Mouse (Mus musculus): Measurements from ENCODE around the gene Kirrel.

Kirrel gene

DNA sequence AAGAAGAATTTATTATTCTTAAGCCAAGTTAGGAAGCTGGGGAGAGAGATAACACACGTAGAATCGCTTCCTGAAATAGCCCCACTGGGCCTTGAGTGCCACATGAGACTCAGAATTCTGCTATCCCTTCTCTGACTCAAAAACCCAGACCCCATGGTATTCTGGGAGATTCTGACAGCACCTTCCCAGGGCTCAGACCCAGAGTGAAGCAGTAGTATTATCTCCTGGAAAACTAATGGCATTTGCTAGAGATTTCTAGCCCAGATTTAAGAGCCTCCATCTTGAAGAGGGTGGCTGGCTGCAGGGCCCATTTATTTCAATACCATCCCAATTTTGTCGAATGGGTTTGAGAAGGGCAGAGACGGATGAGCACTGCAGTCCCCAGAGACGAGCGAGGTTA, 6.9 kb downstream of the Kirrel start:
- no peak for DNase-seq (ENCODE audit: low spot score in 2 of 2)

GRCm38 (mm10) chr3:87165291-87165881, 9.2 kb downstream of the Kirrel start:
- DNase-seq (ENCODE audit: low spot score in 2 of 2), result no peak

GRCm38 (mm10) chr3:87164099-87164815, 10.3 kb downstream of the Kirrel start:
- no peak for DNase-seq (ENCODE audit: low spot score in 2 of 2)

DNA sequence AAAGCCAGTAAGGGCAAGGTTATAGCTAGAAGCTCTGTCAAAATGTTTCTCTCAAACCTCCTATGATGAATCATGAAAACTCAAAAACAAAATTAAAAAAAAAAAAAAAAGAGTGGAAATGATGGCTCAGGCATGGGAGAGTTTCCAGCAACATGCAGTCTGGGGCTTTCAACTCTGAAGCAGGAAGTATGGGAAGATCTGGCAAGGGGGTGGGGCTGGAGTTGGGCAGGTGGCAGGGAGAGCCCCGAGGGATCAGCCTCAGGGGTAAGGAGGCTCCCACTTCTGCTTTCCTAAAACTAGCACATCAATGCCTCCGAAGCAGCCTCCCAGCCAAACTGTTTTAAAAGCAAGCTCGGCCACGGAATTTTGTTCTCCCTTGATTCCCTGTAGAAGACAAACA, 11.4 kb downstream of the Kirrel start:
- DNase-seq (ENCODE audit: low spot score in 2 of 2), result no peak

DNA sequence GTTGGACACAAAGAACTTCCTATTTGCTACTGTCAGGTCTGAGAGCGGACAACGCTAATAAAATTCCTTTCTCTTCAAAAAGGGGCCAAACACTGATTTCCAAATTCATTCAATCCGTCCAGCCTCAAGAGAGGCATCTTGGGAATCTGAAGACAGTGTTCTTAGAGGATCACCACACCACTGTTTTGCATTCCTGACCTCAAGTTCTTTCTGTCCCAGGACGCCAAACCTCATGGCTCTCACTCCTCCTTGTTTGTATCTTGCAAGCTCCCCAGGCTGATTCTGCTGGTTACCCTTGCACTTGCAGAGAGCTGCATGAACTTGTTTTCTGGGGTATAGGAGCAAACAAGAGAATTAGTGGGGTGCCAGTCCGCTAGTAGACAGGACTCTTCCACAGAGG, 12.2 kb downstream of the Kirrel start:
- no peak for DNase-seq (ENCODE audit: low spot score in 2 of 2)

DNA sequence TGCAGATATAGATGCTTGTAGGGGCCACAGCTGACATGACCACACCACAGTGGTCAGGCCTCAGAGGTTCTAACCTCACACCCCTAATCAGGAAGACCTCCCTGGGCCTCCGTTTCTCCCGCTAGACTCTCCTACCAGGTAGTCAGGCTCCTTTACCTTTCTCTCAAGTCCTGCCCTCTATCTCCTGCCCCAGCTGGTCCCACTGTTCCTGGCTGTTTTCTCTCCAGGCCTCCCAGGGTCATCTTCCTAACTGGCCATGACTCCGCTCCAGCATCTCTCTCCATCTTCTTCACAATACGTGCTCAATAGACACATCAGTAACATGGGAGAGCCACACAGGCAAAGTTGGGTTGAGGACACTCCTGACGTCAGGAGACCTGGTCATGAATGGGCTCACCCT, 12.9 kb downstream of the Kirrel start:
- no peak for DNase-seq (ENCODE audit: low spot score in 2 of 2)

GRCm38 (mm10) chr3:87160819-87161509, 13.6 kb downstream of the Kirrel start:
- DNase-seq (ENCODE audit: low spot score in 2 of 2), result peak in 1 of 2 experiments; percentile 14

GRCm38 (mm10) chr3:87159190-87159589, 15.4 kb downstream of the Kirrel start:
- DNase-seq (ENCODE audit: low spot score in 2 of 2), result no peak

DNA sequence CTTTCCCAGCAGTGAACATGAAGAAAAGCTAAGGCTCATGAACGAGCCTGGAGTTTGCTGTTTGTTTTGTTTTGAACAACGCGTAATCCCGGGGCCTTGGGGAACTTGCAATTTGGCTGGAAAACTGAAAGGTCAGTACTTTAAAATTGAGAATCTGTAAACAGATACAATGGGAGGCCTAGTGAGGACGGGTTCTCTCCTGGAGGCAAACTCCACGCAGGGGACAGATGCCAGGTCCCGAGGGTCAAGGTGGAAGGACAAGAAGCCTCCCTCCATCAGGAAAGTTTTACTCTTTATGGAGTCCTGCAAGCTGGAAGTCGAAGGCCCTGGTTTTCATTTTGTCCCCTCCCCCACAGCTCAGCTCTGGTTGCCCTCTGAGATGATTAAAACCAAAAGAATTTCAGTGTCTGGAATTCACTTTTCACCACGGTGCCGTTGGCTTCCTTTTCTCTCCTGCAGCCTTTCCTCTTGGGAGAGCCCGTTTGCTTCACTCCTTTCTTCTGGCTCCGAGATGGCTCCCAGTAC, 16.7 kb downstream of the Kirrel start:
- DNase-seq (ENCODE audit: low spot score in 2 of 2), result no peak

DNA sequence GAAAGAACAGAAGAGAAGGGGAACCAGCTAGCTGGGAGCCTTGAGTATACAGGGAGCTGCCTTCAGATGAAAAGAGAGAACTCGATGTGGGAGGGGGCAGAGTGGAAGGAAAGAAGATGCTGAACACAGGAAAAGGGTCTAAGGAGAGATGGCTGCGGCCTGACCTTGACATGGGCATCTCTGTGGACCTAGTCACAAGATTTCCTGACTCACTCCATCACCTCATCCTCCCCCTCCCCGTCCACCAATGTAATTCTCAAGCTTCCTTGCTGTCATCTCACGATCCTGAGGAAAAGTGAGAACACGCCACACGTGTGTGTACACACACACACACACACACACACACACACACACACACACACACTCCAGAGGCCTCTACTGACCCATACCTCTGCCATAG, 17.2 kb downstream of the Kirrel start:
- DNase-seq (ENCODE audit: low spot score in 2 of 2), result no peak

- no peak for DNase-seq (ENCODE audit: low spot score in 2 of 2)
Observed at GRCm38 (mm10) chr3:87154398-87155287, 19.9 kb downstream of the Kirrel start.

GRCm38 (mm10) chr3:87153038-87153437, 21.5 kb downstream of the Kirrel start:
- DNase-seq (ENCODE audit: low spot score in 2 of 2), result peak in 1 of 2 experiments; percentile 25

GRCm38 (mm10) chr3:87152111-87152738, 22.3 kb downstream of the Kirrel start:
- DNase-seq (ENCODE audit: low spot score in 2 of 2), result no peak

- DNase-seq (ENCODE audit: low spot score in 2 of 2), result no peak
Observed at GRCm38 (mm10) chr3:87151294-87151826, 23.2 kb downstream of the Kirrel start.

DNA sequence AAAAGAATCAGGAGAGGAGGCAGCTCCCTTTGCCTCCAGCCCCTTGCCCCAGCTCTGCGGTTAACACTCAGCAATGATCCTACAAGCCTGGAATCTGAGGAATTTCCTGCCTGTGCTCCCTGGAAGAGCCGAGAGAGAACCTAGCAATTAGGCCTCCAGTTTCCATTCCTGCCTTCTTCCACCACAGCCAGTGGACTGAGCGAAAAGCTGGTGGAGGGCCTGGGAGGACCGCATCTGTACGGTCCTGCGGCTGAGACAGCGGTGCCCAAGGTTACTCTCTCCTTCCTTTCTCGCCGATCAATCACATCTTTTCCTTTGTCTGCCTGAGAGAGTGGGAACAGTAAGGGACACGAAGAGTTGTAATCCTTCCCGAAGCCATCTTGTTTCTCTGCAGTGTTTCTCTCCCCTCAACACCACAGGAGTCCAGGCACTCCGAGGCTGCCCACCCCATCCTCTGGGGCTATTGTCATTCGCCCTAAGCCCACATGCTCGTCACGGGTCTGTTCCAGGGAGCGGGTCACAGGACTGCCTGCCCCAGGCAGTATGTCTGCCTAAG, 23.8 kb downstream of the Kirrel start:
- DNase-seq (ENCODE audit: low spot score in 2 of 2), result no peak

GRCm38 (mm10) chr3:87150056-87150688, 24.4 kb downstream of the Kirrel start:
- DNase-seq (ENCODE audit: low spot score in 2 of 2), result no peak

DNA sequence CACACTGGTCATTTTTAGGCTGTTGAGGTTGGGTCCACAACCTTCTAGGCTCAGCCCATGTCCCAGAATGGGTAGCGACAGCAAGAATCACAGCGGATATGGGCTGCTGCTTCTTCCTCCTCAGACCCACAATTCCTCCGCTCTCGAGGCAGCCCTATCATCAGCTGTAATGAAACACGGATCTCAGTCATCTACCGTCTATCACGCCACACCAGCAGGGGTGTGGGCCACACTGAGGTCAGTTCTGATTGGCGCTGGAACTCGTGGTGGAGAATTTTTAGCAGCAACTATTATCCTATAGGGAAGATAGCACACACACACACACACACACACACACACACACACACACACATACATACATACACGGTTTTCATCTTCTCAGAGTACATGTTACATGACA, 25.1 kb downstream of the Kirrel start:
- DNase-seq (ENCODE audit: low spot score in 2 of 2), result no peak

- DNase-seq (ENCODE audit: low spot score in 2 of 2), result no peak
Observed at GRCm38 (mm10) chr3:87144476-87145240, 29.9 kb downstream of the Kirrel start.

DNA sequence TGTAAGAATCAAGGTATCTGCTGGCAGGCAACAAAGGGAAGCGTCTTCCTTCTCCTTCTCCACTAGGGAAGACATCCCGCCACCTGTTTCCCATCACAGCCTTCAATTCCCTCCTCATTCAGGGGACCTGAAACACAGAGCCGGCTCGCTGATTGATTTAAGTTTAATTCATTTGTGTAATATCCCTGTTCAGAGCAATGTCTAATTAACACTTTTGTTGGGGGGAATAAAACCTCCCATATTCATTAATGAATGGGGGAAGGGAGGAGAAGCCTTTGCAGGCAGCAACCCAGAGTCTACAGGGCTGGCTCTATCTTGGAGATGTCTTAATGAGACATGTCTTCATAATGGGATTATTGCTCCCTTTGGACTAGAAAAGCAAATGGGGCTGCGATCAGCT, 34.3 kb downstream of the Kirrel start:
- DNase-seq (ENCODE audit: low spot score in 2 of 2), result no peak

All from left cerebral cortex, adult 9 months (tissue).